Mouse (Mus musculus): ENCODE data around the gene Mrps23.

- TF ChIP-seq POLR2A (IDR thresholded peaks at IDR 0.05; ENCODE audit: insufficient read depth, low read length) (no peak), CTCF (IDR thresholded peaks at IDR 0.05; ENCODE audit: low read depth, low read length) (no peak)
These were observed 30.6 kb downstream of the Mrps23 start for GRCm38 (mm10) chr11:88234789-88235188.

Data from ES-Bruce4 (cell line).